Mouse (Mus musculus) thymus, adult 18-20 months (tissue): ENCODE data around the gene Clec11a.

ENCODE experiments used
- DNase-seq, 2 experiments: peaks; one replicate each; pipeline ENCODE4 v3.0.0; 2022; ENCODE audit warnings: mixed read lengths in 2 of 2

Gene Clec11a

DNA sequence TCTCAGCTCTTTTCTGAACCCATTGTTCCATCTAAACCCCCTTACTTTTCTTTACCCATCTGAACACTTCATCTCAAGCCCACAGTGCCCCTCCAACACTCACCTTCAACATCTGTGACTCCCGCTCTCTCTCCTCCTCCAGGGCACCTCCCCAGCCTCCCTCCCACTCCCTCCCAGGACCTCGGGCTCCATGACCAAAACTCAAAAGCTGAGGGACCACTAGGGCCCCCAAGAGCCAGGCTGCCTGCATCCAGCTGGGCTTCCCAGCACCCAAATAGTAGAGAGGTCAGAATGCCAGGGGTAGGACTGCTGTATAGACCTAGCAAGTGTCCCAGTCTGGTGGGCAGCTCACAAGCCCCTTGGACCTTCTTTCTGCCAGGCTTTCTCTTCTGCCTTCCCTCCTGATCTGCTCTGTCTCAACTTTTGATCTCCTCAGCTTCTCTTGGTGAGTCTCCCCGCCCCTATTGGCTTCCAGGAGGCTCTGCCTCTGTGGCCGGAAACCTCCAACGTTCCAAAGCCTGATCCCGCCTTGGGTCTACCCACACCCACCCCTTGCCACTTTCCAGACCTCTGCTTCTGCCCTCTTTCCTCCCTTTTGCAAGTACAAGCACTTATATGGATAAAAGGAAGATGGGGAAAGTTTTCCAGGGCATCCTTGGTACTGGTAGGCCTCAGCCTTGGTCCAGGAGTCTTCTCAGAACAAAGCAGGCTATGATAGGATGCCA lies at the start of gene Clec11a:
TSS of gene Clec11a (minus strand) at position 387 of the 725 bp plus-strand sequence.
- DNase-seq: no peak

DNA sequence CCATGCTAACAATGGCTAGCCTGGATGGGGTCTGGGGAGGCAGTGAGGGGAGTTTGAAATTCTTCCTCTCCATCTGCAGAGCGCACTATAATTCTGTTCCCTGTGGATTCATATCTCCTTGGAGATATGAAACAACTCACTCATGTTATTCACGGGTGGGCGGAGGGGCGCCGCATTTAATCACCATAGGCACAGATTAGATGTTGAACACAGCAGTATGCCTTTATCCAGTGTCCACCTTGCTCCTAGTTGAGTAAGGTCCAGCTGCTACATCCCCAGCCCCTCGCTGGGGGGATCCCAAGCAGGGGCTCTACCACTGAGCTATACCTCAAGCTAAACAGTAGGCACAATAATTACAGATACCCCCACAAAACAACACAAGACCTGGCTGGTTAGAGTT lies 48.7 kb upstream of the Clec11a start:
- DNase-seq: no peak

DNA sequence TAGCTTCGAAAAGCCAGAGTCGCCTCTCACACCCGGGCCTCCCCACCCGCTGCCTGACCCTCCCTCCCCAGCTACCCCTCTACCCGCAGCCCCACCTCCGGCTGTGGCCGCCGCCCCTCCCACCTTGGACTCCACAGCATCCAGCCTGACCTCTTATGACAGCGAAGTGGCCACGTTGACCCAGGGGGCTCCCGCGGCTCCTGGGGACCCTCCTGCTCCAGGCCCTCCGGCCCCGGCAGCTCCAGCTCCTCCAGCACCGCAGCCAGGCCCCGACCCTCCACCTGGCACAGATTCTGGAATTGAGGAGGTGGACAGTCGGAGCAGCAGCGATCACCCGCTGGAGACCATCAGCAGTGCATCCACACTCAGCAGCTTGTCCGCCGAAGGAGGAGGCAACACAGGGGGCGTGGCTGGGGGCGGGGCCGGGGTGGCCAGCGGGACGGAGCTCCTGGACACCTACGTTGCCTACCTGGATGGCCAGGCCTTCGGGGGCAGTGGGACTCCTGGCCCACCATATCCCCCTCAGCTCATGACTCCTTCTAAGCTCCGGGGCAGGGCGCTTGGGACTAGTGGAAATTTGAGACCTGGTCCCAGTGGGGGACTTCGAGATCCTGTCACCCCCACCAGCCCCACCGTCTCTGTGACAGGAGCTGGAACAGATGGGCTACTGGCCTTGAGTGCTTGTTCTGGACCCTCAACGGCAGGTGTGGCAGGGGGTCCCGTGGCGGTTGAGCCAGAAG lies 47.1 kb upstream of the Clec11a start:
- no peak for DNase-seq

DNA sequence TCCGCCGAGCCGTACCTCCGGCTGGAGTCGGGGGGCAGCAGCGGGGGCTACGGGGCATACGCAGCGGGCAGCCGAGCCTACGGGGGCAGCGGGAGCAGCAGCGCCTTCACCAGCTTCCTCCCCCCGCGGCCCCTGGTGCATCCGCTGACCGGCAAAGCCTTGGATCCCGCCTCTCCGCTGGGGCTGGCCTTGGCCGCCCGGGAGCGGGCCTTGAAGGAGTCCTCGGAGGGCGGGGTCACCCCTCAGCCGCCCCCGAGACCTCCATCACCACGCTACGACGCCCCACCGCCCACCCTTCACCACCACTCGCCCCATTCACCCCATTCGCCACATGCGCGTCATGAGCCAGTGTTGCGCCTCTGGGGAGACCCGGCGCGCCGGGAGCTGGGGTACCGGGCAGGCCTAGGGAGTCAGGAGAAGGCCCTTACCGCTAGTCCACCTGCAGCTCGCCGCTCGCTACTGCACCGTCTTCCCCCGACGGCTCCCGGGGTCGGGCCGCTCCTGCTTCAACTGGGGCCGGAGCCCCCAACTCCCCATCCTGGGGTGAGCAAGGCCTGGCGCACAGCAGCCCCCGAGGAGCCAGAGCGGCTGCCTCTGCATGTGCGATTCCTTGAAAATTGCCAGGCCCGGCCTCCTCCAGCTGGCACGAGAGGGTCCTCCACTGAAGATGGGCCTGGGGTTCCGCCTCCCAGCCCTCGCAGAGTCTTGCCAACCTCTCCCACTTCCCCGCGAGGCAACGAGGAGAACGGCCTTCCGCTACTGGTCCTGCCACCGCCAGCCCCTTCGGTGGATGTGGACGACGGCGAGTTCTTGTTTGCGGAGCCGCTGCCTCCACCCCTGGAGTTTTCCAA lies 46.3 kb upstream of the Clec11a start:
- no peak for DNase-seq

DNA sequence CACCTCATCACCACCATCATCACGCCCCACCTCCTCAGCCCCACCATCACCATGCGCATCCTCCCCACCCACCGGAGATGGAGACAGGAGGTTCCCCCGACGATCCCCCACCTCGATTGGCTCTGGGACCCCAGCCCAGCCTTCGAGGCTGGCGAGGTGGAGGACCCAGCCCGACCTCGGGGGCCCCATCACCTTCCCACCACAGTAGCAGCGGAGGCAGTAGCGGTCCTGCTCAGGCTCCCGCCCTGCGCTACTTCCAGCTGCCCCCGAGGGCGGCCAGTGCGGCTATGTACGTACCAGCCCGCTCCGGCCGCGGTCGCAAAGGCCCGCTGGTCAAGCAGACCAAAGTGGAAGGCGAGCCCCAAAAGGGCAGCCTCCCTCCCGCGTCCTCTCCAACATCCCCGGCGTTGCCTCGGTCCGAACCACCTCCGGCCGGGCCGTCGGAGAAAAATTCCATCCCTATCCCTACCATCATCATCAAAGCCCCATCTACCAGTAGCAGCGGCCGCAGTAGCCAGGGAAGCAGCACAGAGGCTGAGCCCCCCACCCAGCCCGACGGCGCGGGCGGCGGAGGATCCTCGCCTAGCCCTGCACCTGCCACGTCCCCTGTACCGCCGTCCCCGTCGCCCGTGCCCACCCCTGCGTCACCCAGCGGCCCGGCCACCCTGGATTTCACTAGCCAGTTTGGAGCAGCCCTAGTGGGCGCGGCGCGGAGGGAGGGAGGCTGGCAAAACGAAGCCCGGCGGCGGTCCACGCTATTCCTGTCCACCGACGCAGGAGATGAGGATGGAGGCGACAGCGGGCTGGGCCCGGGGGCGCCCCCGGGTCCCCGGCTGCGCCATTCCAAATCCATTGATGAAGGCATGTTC lies 45.4 kb upstream of the Clec11a start:
- no peak for DNase-seq

DNA sequence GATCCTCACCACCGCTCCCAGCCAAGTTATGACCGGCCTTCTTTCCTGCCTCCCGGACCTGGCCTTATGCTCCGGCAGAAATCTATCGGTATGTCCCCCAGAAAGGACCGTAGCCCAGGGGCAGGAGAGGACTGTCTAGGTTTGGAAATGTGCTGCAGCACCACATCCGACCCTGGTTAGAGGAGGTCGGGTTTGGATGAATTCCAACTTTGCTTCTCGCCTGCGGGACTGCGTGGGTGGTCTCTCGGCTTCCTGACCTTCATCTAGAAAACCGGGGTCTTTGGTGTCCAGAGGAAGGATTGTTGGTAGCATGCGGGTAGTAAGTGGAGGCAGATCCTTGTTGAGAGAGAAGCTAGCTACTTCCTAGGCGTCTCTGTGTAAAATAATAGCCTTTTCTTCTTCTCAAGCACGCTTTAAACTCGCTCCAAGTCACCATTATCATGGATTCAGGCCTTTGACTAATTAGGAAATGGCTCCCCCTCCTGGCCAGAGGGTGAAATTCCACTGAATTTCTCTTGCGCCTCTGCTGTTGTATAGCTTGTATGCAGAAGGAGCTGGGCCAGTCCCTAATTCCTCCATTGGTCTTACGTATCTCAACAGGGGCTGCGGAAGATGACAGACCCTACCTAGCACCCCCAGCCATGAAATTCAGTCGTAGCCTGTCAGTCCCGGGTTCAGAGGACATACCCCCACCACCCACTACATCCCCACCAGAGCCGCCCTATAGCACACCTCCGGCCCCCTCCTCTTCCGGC lies 44.4 kb upstream of the Clec11a start:
- peak in 1 of 2 experiments; percentile 38 for DNase-seq

DNA sequence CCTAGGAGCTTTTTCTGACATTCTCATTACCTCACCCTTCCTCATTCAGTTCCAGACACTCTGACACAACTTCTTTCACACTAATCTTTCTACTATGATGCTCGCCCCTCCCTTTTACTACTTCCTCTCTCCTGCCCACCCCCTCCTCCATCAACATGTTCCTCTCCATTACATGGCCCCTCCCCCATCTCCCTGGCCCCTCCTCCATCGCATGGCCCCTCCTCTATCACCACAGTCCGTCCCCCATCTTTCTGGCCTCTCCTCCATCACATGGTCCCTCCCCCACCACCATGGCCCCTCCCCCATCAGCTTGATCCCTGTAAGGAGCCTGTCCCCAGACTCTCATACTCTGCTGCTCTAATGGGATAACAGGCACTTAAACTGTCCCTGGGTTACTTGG lies 42.3 kb upstream of the Clec11a start:
- no peak for DNase-seq

DNA sequence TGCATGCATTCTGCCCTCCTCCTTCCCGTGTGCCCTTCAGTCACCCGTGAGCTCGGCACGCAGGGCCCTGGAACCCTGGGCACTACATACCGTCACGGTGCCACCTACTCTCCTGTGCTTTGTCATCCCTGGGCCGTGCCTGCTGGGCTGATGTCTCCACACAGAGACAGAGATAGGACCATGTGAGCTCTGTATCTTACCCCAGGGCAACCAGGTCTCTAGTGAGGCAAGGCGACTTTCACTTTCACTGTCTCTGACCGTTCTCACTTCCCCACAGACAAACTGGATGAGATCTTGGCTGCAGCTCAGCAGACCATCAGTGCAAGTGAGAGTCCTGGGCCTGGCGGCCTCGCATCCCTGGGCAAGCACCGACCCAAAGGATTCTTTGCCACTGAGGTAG lies 37.9 kb upstream of the Clec11a start:
- no peak for DNase-seq

DNA sequence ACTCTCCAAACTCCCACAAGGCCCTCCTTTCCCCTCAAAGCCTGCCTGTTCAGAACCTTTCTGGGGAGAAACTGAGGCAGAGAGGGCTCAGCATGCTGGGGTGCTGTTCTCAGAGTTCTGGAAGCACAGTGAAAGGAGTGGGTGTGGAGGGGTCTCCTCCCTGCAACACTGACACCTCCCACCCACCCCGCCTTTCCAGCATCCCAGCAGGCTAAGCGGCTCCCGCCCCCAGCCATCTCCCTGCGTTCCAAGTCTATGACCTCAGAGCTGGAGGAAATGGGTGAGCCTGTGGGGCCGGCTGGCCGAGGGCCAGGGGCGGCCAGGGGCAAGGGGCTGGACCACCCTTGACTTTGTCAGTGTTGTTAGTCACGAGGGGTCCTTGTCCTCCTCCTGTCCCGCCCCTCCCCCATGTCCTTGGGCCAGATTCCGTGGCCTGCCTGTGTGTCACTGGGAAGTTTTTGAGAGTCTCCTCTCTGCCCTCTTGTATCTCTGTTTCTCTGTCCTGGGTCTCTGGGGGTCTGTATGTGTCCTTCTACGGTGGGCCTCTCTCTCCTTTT lies 36.8 kb upstream of the Clec11a start:
- no peak for DNase-seq

DNA sequence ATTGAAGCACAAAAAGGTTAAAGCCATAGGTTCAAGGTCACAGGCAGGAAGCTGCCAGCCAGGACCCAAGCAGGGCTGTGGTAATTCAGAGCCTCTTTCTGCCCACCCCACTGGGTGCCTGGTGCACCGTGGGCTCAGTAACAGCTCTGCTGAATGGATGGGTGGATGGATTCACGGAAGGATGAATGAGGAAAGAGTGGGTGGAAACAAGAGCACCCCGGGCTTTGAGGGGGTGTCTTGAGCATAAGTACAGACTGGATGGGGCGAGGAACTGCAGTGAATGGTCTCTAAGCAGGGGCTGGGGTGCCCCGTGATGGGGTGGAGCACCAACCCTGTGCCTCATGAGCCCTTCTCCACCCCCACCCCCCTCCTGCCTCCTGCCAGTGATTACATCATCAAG lies 35.0 kb upstream of the Clec11a start:
- no peak for DNase-seq

DNA sequence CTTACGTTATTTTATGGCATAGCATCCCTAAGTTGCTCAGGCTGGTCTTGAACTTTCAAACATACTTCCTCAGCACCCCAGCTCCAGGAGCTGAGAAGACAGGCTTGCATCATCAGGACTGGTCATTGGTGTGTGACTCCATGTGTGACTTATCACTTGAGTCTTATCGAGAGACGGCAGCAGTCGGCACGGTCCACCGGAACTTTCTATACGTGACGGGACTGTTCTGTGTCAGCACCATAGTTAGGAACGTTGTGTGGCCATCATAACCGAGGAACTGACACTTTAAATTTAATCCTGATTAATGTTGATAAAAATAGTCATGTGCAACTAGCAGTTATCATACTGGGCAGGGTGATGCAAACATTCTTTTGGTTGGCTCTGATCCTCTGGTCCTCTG lies 34.4 kb upstream of the Clec11a start:
- DNase-seq: no peak

DNA sequence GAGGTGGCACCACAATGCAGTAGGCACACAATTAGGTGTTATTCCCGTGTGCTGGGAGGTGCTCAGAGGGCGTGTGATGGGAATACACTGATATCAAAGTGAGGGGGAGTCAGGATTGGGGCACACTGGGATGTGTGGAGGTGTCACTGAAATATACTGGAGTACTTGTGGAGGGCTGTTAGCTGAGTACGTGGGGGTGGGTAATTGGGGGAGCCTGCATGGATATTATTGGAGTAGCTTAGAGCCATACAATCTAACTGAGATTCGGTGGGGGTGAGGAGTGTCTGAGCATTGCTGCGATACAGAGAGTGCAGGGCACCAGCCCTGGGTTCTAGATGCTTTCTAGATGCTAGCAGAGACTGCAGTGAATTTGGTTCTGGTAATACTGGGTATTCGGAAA lies 33.5 kb upstream of the Clec11a start:
- DNase-seq: no peak

DNA sequence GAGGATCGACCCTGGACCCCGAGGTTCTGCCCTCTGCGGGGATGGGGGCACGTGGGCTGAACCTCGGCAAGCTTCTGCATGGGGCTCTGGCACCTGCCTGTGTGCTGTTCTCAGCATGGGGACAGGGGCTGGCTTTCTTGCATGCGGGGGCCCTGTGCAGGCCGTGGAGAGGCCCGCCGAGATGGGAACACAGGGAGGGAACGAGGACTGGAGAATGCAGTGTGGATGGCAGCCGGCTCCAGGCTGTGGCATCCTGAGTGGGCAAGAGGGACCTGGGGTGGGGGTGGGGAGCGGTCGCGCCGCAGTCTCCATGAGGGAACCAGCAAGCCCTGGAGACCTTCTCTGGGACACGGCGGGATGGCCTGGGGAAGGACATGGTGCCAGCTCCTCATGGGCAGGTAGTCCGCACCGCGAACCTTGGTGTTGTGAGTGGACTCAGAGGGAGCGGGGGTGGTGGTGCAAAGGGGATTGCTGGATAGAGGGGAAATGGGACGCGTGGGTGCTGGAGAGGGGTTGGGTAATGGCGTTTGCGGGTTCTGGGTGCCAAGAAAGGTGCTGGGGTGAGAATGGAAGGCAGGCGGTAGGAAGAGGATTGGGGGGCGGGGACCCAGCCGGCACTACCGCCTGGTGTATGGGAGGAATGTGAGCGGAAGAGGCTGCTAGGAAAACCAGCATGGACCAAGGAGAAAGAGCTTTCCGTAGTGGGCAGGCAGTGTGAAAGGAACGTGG lies 30.6 kb upstream of the Clec11a start:
- DNase-seq: no peak

DNA sequence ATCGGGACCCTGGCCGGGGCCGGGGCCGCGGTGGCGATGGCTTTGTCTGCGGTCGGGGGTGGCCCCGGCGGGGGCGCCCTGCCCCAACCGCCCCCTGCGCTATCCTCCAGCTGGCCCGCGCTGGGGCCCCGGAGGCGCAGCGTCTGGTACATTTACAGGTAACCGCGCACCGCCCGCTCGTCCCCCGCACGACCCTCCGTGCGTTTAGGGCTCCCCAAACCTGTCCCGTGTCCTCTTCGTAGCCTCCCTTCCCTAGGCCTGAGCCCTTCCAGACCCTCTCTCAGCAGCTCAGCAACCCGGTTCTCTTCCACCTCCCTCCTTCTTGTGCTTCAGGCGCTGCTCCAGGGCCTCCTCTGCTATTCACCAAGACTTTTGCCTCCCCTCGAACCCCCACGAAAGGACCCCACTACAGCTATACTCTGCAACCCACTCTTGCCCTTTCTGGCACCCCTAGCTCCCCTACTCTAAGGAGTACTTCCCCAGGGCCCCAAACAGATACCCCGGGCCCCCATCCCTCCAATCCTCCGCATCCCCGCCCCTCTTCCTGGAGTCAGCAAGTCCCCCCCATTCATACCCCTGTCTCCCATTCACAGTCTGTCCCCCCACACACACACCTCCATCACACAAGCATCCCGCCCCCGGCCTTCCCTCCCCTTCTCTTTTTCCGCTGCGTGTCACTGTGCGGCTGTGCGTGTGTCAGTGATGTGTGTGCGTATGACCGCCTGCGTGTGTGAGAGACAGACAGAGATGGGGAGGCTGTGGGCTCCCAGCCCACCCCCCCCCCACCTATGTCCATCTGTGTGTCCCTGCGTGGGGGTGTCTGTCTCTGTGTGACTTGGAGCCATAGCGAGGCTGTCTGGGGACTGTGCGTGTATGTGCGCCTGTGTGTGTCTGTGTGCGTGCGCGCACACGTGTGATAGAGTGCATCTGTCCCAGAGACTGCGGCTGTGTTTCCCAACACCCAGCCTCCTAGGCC lies 29.6 kb upstream of the Clec11a start:
- DNase-seq: no peak

DNA sequence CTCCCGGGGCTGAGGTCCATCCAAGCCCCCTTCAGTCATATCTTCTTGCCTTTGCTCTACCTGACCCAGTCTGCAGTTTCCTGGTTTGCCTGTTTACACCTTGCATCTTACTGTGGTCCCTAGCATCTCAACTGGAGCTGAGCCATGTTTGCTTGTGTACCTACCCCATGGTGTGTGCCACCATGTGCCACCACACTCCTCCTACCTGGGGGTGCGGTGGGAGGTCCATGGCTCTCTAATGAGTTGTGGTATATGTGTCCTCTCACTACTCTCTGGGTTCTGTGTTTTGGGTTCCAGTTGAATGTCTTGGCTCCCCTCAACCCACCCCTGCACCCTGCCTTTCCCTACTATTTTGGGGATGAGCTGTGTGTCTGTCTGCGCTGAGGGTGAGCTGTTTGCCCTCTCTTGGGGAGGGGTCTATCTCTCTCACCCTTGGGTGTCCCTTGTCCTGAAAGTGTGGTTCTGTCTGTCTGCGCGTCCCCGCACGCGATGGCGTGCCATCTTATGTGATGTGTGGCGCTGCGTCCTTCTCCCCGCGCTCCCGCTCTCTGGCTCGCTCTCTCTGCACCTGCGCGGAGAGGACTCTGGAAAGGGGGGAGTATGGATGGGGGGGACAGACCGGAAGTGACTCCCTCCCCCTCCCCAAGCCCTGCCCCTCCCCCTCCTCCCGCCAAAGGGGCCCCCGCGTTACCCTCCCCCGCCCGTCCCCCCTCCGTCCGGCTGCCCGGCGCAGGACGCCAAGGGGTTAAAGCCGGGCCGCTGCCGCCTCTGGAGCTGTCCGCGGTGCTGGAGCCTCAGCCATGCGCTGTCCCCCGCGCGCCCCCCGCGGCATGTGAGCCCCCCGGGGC lies 28.6 kb upstream of the Clec11a start:
- DNase-seq: no peak

DNA sequence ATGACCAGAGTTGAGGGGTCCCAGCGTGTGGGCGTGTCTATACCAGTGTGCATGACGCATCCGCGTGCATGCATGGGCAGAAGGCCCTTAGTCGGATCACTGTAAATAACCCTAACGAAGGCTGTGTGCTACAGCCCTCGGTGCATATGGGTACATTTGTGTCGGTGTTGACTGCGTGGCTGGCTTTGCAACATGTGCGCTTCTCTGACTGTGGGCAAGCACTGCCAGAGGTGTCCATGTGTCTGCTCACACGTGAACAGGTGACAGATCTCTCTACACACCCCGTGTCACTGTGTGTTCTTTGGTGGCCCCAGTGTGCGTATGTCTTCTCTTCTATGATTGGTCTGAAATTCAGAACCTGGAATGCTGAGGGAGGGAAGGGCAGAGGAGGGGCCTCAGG lies 27.4 kb upstream of the Clec11a start:
- no peak for DNase-seq

DNA sequence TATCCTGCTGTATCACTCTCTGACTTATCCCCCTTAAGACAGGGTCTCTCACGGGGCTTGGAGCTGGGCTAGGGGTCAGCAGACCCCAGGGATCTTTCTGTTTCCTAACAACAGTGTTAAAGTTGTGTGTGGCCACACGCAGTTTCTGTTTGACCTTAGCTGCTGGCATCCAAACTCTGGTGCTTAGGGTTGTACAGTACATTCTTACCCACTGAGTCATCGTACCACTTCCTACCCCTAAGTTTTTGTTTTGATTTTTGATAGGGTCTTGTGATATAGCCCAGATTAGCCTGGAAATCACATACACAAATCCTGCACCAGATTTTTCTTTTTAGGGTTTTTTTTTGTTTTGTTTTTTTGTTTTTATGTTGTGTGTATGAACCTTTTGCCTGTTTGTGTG lies 25.6 kb upstream of the Clec11a start:
- no peak for DNase-seq

DNA sequence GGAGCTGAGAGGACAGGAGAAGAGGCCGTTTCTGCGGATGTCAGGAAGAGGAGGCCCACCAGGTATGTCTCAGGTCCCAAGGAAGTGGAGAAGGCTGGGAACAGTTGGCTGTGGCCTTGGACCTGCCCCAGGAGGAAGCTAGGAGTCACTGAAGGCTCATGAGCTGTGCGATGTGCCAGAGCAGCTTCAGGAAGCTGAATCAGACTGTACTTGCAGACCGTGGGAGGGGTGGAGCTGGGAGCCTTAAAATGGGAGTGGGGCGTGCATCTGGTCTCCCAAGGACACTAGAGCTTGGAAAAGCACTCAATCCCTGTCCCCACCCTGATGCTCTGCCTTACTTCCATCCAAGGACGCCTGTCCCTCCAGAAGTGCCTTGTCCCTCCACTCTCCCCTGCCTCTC lies 19.9 kb upstream of the Clec11a start:
- no peak for DNase-seq

DNA sequence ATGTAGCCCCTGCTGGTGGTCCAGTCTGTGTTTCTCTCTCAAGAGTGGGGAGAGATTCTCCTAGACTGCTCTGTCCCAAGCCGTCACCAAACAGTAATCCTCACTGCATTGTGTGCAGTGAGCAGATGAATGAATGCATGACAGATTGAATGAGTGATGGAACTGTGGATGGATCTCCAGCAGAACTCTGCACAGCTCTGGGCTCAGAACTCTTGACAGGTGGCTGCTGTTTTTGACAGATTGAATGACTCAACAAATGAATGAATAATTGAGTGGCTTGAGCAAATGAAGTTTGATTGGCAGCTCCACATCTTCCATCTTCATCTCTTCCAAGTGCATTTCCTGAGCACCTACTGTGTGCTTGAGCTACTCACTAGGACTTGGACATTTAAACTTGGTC lies 15.6 kb upstream of the Clec11a start:
- no peak for DNase-seq
